10 mouse cellular contexts compared by ENCODE assay signal in the genomic region with DNA sequence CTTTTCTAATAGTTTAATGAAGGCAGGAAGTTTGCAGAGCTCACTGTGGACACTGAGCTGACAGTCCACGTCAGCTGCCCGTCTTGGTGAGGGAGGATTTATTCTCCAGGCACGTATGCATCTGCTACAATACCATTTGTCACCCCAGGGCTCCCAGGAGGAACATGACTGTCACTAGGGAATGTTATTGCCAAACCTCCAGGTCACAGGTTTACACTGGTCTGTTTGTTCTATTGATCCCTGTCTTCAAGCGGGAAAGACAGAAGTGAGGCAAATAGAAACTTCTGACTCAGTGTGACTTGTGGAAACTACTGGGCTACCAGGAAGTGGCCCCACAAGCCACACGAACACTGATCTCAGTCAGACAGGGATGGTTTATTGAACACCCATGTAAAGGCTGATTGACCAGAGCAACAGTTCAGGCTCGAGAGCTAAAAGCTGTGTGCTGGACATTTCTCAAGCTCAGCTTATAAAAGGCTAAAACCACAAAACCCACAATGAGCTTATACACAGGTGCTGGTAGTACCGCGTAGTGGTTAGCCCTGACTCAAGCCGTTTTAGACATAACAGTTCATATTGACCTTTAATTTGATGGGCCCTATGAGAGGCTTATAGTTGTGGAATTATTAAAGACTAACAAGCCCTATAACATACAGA. TPM values are rescaled to one million over a fixed set of nuclear protein-coding genes. Genes with fewer than 3 reads are reported as not detected.
A peak's percentile ranks its signal among the peaks of the same experiment; 100 is the strongest.
DNase-seq lines count a peak whose midpoint lies in the region; ATAC-seq and TF ChIP-seq lines count a peak whose summit lies in the region.
"Had no signal": no experiment of that assay in that cellular context is flagged by ENCODE, and none has a peak within 500 bp of the region (broad histone marks: within the 10 kb centered on the region; RNA-seq: fewer than 3 reads in every experiment).

No protein-coding gene starts in this region.

- no peak for TF ChIP-seq EP300 in liver, embryonic 14.5 days (IDR thresholded peaks at IDR 0.05; ENCODE audit: low read depth)

- 0 out of 2 replicates have a peak overlapping the region, but pooled peaks have one; percentile 8 for H3K9ac ChIP-seq in embryonic facial prominence, embryonic 14.5 days (ENCODE audit: low read depth, low read length)
- no peak overlapping the region for H3K9ac ChIP-seq in neural tube, embryonic 13.5 days
- H3K9ac ChIP-seq in liver, embryonic 14.5 days (replicated peaks), result no peak overlapping the region
- H3K9ac ChIP-seq: heart, embryonic 15.5 days had no signal

- no peak for TF ChIP-seq CTCF in liver, embryonic 14.5 days (IDR thresholded peaks at IDR 0.05; ENCODE audit: low read depth)

- H3K27ac ChIP-seq in embryonic facial prominence, embryonic 14.5 days (replicated peaks; ENCODE audit: low read depth, low read length), result no peak overlapping the region
- no peak overlapping the region for H3K27ac ChIP-seq in embryonic facial prominence, embryonic 10.5 days (replicated peaks)
- H3K27ac ChIP-seq in neural tube, embryonic 13.5 days (replicated peaks), result 0 out of 2 replicates have a peak overlapping the region, but pooled peaks have one; percentile 13
- H3K27ac ChIP-seq in liver, embryonic 14.5 days, result no peak overlapping the region
- H3K27ac ChIP-seq: heart, embryonic 15.5 days had no signal

- H3K4me1 ChIP-seq in embryonic facial prominence, embryonic 14.5 days (ENCODE audit: control insufficient read depth, insufficient read depth, low read length), result no peaks in the 10 kb centered on the region
- peaks cover 5% of the 10 kb centered on the region; the same call in 1 of the 2 replicates for H3K4me1 ChIP-seq in embryonic facial prominence, embryonic 10.5 days
- peaks cover 27% of the 10 kb centered on the region for H3K4me1 ChIP-seq in neural tube, embryonic 13.5 days (replicated peaks)
- peaks cover 0 to 6% of the 10 kb centered on the region in 2 experiments; a peak in 1 of 4 replicates for H3K4me1 ChIP-seq in liver, embryonic 14.5 days (replicated peaks; ENCODE audit: control insufficient read depth in 2 of 2, insufficient read depth in 2 of 2, low read length in 1 of 2)

- ATAC-seq in embryonic facial prominence, embryonic 14.5 days (ENCODE audit: low read depth), result no peak
- ATAC-seq in neural tube, embryonic 13.5 days (ENCODE audit: low read depth), result no peak
- ATAC-seq in liver, embryonic 14.5 days (ENCODE audit: insufficient read depth), result peak; percentile 69
- ATAC-seq: forebrain, embryonic 14.5 days had no signal

- no peaks in the 10 kb centered on the region for H3K27me3 ChIP-seq in embryonic facial prominence, embryonic 14.5 days (replicated peaks; ENCODE audit: control insufficient read depth, insufficient read depth, low read length)
- no peaks in the 10 kb centered on the region for H3K27me3 ChIP-seq in embryonic facial prominence, embryonic 10.5 days (replicated peaks; ENCODE audit: low read depth, poor library complexity, severe bottlenecking)
- no peaks in the 10 kb centered on the region for H3K27me3 ChIP-seq in neural tube, embryonic 13.5 days
- H3K27me3 ChIP-seq in liver, embryonic 14.5 days (ENCODE audit: control insufficient read depth, insufficient read depth, low read length), result no peaks in the 10 kb centered on the region
- H3K27me3 ChIP-seq: heart, embryonic 15.5 days had no signal

- no peak for DNase-seq in embryonic facial prominence, embryonic 14.5 days (ENCODE audit: low spot score)
- no peak for DNase-seq in embryonic facial prominence, embryonic 10.5 days (ENCODE audit: low spot score)
- DNase-seq in neural tube, embryonic 10.5 days (ENCODE audit: extremely low spot score, low spot score), result no peak
- peak in 1 of 3 experiments; percentile 26 for DNase-seq in liver, embryonic 14.5 days (ENCODE audit: low read depth in 3 of 3, low spot score in 3 of 3)
- DNase-seq in T-cell, adult 2 months (ENCODE audit: low spot score), result no peak
- no peak for DNase-seq in spleen, postnatal 4 days (ENCODE audit: low spot score in 2 of 2)
- DNase-seq in c-Kit-positive CD71-positive TER-119-positive erythroid progenitor cells, embryonic 14.5 days (ENCODE audit: low spot score), result no peak

- no peaks in the 10 kb centered on the region for H3K9me3 ChIP-seq in embryonic facial prominence, embryonic 14.5 days (ENCODE audit: control insufficient read depth, low read length)
- no peaks in the 10 kb centered on the region for H3K9me3 ChIP-seq in embryonic facial prominence, embryonic 10.5 days
- no peaks in the 10 kb centered on the region for H3K9me3 ChIP-seq in neural tube, embryonic 13.5 days
- no peaks in the 10 kb centered on the region for H3K9me3 ChIP-seq in liver, embryonic 14.5 days (ENCODE audit: control insufficient read depth, low read length)
- H3K9me3 ChIP-seq: heart, embryonic 15.5 days had no signal

- WGBS in embryonic facial prominence, embryonic 14.5 days, result 52% methylated on average over 9 of the region's 9 CpGs
- 73% methylated on average over 9 of the region's 9 CpGs for WGBS in embryonic facial prominence, embryonic 10.5 days
- WGBS in neural tube, embryonic 13.5 days, result 53% methylated on average over 9 of the region's 9 CpGs
- 45% methylated on average over 9 of the region's 9 CpGs for WGBS in liver, embryonic 14.5 days (ENCODE audit: insufficient replicate concordance)

- no peak overlapping the region for H3K4me3 ChIP-seq in embryonic facial prominence, embryonic 14.5 days (ENCODE audit: low read depth, low read length)
- H3K4me3 ChIP-seq in embryonic facial prominence, embryonic 10.5 days, result no peak overlapping the region
- H3K4me3 ChIP-seq in neural tube, embryonic 13.5 days, result no peak overlapping the region
- H3K4me3 ChIP-seq in liver, embryonic 14.5 days (ENCODE audit: insufficient read depth in 1 of 2, low read depth in 2 of 2, low read length in 2 of 2), result no peak overlapping the region
- H3K4me3 ChIP-seq: heart, embryonic 15.5 days had no signal

- no peak overlapping the region for H3K4me2 ChIP-seq in embryonic facial prominence, embryonic 14.5 days (ENCODE audit: low read depth, low read length)
- H3K4me2 ChIP-seq in neural tube, embryonic 13.5 days, result no peak overlapping the region
- no peak overlapping the region for H3K4me2 ChIP-seq in liver, embryonic 14.5 days (ENCODE audit: low read depth)
- H3K4me2 ChIP-seq: heart, embryonic 15.5 days had no signal

- no peaks in the 10 kb centered on the region for H3K36me3 ChIP-seq in embryonic facial prominence, embryonic 14.5 days (ENCODE audit: control insufficient read depth, insufficient read depth, low read length)
- H3K36me3 ChIP-seq in embryonic facial prominence, embryonic 10.5 days (replicated peaks), result no peaks in the 10 kb centered on the region
- no peaks in the 10 kb centered on the region for H3K36me3 ChIP-seq in neural tube, embryonic 13.5 days
- H3K36me3 ChIP-seq in liver, embryonic 14.5 days (replicated peaks; ENCODE audit: control insufficient read depth, insufficient read depth, low read depth), result no peaks in the 10 kb centered on the region
- H3K36me3 ChIP-seq: heart, embryonic 15.5 days had no signal

RNA-seq across cellular contexts. Expression of a gene that starts 49.1 kb away (rescaled TPM):
- 172 and 182 TPM in 2 replicates for polyA plus RNA-seq in embryonic facial prominence, embryonic 14.5 days (2014; fragmentation: Nextera tagmentation; extraction: Ambion mirVana)
- polyA plus RNA-seq in embryonic facial prominence, embryonic 10.5 days (2016; fragmentation: Nextera tagmentation; extraction: Ambion mirVana), result 243 and 251 TPM in 2 replicates
- 171 and 175 TPM in 2 replicates for polyA plus RNA-seq in neural tube, embryonic 13.5 days (2015; fragmentation: Nextera tagmentation; extraction: Ambion mirVana)
- 95.7 and 181 TPM in 2 replicates for polyA plus RNA-seq in liver, embryonic 14.5 days (2012; rRNA removed)
- polyA plus RNA-seq in liver, embryonic 14.5 days (2014; fragmentation: Nextera tagmentation; extraction: Ambion mirVana), result 176 and 195 TPM in 2 replicates
